Mouse (Mus musculus): ENCODE data around the gene Ccdc174. TPM values are rescaled to one million over a fixed set of nuclear protein-coding genes. Genes with fewer than 3 reads are reported as not detected.

Ccdc174 gene
- polyA plus RNA-seq, 2 experiments from 2014 or later, result 50.8 to 53.6 TPM

- ATAC-seq, result no peak
Measured at GRCm38 (mm10) chr6:91931231-91931630, 53.4 kb downstream of the Ccdc174 start.

- no peak for ATAC-seq
Measured at GRCm38 (mm10) chr6:91938491-91938890, 60.6 kb downstream of the Ccdc174 start.

- no peak for ATAC-seq
Measured at GRCm38 (mm10) chr6:91948426-91948825, 70.6 kb downstream of the Ccdc174 start.

Other genes with a start within 250 kb of the Ccdc174 start
- gene Slc6a6, start 194.0 kb upstream of the Ccdc174 start, polyA plus RNA-seq (2017; shearing (Covaris generic)), result 10 to 100 TPM; 34.3 to 47.9 TPM
- gene Grip2, start 50.8 kb upstream of the Ccdc174 start, polyA plus RNA-seq (2017; shearing (Covaris generic)), result under 1 TPM; 0.17 to 0.19 TPM
- 1 to 10 TPM in 1 of 2 experiments, under 1 TPM in 1; 0.24 to 1.3 TPM for gene 4930590J08Rik, start 24.8 kb downstream of the Ccdc174 start, polyA plus RNA-seq (2017; shearing (Covaris generic))
- gene Fgd5, start 100.8 kb downstream of the Ccdc174 start, polyA plus RNA-seq (2017; shearing (Covaris generic)), result under 1 TPM in 1 of 2 experiments, not detected in 1; 0.42 TPM
- gene Nr2c2, start 213.3 kb downstream of the Ccdc174 start, polyA plus RNA-seq (2017; shearing (Covaris generic)), result 10 to 100 TPM; 66.0 to 72.5 TPM

Measured in activated CD4-positive, CD25-positive, alpha-beta regulatory T cell, adult 4 months (primary cell).